Mouse (Mus musculus) liver, embryonic 14.5 days (tissue): ENCODE results near the gene Cst6.

Source experiments
- CTCF ChIP-seq: IDR thresholded peaks from 2 replicates; pipeline ENCODE4 v1.5.1; 2016; ENCODE audit warnings: antibody characterized with exemption, low read depth, control low read depth
- EP300 ChIP-seq: IDR thresholded peaks from 2 replicates; pipeline ENCODE4 v1.6.1; 2016; ENCODE audit warnings: antibody characterized with exemption, low read depth

- TF ChIP-seq CTCF: peak; percentile 82
- no peak for TF ChIP-seq EP300
Observed at GRCm38 (mm10) chr19:5302455-5302854, 46.9 kb downstream of the Cst6 start.
